Mouse (Mus musculus) stomach, embryonic 15.5 days (tissue): ENCODE measurements at regions not wholly inside any gene's neighbourhood (a gene's known extent, or its start where the extent isn't known, plus 50 kb on each side); places are given as distances from the start of the nearest gene placed in this dataset.

Source experiments
- ATAC-seq: fragments of 200-750 bp; cut with Nextera tagmentation; 2 replicates; pipeline ENCODE4 v1.8.0; 2017; ENCODE audit warnings: low read depth, moderate number of reproducible peaks, moderate TSS enrichment; ENCODE audit not compliant: insufficient read depth, low FRiP score
- H3K27ac ChIP-seq: fragments of 300-500 bp; sonication (generic); 2 replicates; pipeline ENCODE4 v1.5.1; 2015; ENCODE audit warnings: mild to moderate bottlenecking, inconsistent platforms
- H3K27me3 ChIP-seq: fragments of 300-500 bp; sonication (generic); replicated peaks from 2 replicates; pipeline ENCODE4 v1.6.1; 2015; ENCODE audit warnings: inconsistent platforms
- H3K36me3 ChIP-seq: fragments of 300-500 bp; sonication (generic); 2 replicates; pipeline ENCODE4 v1.6.1; 2015; ENCODE audit warnings: inconsistent platforms
- H3K4me1 ChIP-seq: fragments of 300-500 bp; sonication (generic); 2 replicates; pipeline ENCODE4 v1.6.1; 2015; ENCODE audit warnings: inconsistent platforms
- H3K4me2 ChIP-seq: fragments of 300-500 bp; sonication (generic); 2 replicates; pipeline ENCODE4 v1.6.1; 2015; ENCODE audit warnings: mild to moderate bottlenecking, inconsistent platforms
- H3K4me3 ChIP-seq: fragments of 300-500 bp; sonication (generic); replicated peaks from 2 replicates; pipeline ENCODE4 v1.5.1; 2015; ENCODE audit warnings: inconsistent platforms
- H3K9ac ChIP-seq: fragments of 300-500 bp; sonication (generic); 2 replicates; pipeline ENCODE4 v1.6.1; 2015; ENCODE audit warnings: inconsistent platforms
- H3K9me3 ChIP-seq: fragments of 300-500 bp; sonication (generic); 2 replicates; pipeline ENCODE4 v1.6.1; 2016; ENCODE audit warnings: inconsistent platforms
- WGBS: fragments of 180-500 bp; shearing (Covaris S2); methylation state at CpG from one replicate; pipeline ENCODE4 v1.1.7; 2015; 5-methylcytosine and 5-hydroxymethylcytosine counted together

- Histone ChIP-seq H3K36me3 (no peaks in the 10 kb centered on the region), H3K27me3 (no peaks in the 10 kb centered on the region)
- no peak for ATAC-seq
Measured at GRCm38 (mm10) chr10:38573146-38573545, 248.4 kb downstream of the Rfpl4b start.

GRCm38 (mm10) chr10:38567270-38567669 lies 254.3 kb downstream of the Rfpl4b start:
- no peak for ATAC-seq
- H3K9ac ChIP-seq = no peak overlapping the region
- H3K4me1 ChIP-seq = no peaks in the 10 kb centered on the region
- no peak overlapping the region for H3K4me2 ChIP-seq
- H3K27ac ChIP-seq = no peak overlapping the region
- no peaks in the 10 kb centered on the region for H3K36me3 ChIP-seq
- H3K27me3 ChIP-seq = no peaks in the 10 kb centered on the region
- H3K9me3 ChIP-seq = no peaks in the 10 kb centered on the region
- WGBS = 97% methylated on average over 1 of the region's 1 CpGs
- H3K4me3 ChIP-seq = no peak overlapping the region

More at GRCm38 (mm10) chr10:38573146-38573545, 248.4 kb downstream of the Rfpl4b start:
- no peak overlapping the region for H3K9ac ChIP-seq
- no peaks in the 10 kb centered on the region for H3K9me3 ChIP-seq
- H3K4me3 ChIP-seq = no peak overlapping the region
- no peak overlapping the region for H3K4me2 ChIP-seq
- no peaks in the 10 kb centered on the region for H3K4me1 ChIP-seq
- WGBS = 55% methylated on average over 2 of the region's 2 CpGs
- H3K27ac ChIP-seq = no peak overlapping the region

- no peak overlapping the region for H3K4me3 ChIP-seq
- H3K27ac ChIP-seq = no peak overlapping the region
- H3K9me3 ChIP-seq = no peaks in the 10 kb centered on the region
- 33% methylated on average over 1 of the region's 1 CpGs for WGBS
- no peaks in the 10 kb centered on the region for H3K27me3 ChIP-seq
- no peaks in the 10 kb centered on the region for H3K4me1 ChIP-seq
- no peaks in the 10 kb centered on the region for H3K36me3 ChIP-seq
- no peak overlapping the region for H3K4me2 ChIP-seq
- no peak overlapping the region for H3K9ac ChIP-seq
- no peak for ATAC-seq
Measured at GRCm38 (mm10) chr10:38566361-38566760, 255.2 kb downstream of the Rfpl4b start.

GRCm38 (mm10) chr10:38555040-38555439 lies 266.5 kb downstream of the Rfpl4b start:
- Histone ChIP-seq H3K4me1 (no peaks in the 10 kb centered on the region), H3K36me3 (no peaks in the 10 kb centered on the region), H3K27me3 (no peaks in the 10 kb centered on the region), H3K4me2 (no peak overlapping the region), H3K27ac (no peak overlapping the region), H3K4me3 (no peak overlapping the region), H3K9me3 (no peaks in the 10 kb centered on the region), H3K9ac (no peak overlapping the region)
- 34% methylated on average over 5 of the region's 5 CpGs for WGBS
- ATAC-seq = peak; percentile 64; the same call in 1 of the 2 replicates

GRCm38 (mm10) chr10:38553688-38554680 lies 267.6 kb downstream of the Rfpl4b start:
- whole genome bisulfite sequencing = 12% methylated on average over 18 of the region's 18 CpGs
- peak overlapping the region; percentile 69 for H3K27ac ChIP-seq
- peak overlapping the region; percentile 57 for H3K4me2 ChIP-seq
- peak; percentile 80; the same call in 1 of the 2 replicates for ATAC-seq
- no peaks in the 10 kb centered on the region for H3K27me3 ChIP-seq
- H3K9ac ChIP-seq = no peak overlapping the region; the same call in 1 of the 2 replicates
- H3K9me3 ChIP-seq = no peaks in the 10 kb centered on the region
- no peaks in the 10 kb centered on the region for H3K36me3 ChIP-seq
- no peaks in the 10 kb centered on the region for H3K4me1 ChIP-seq
- peak overlapping the region; percentile 27 for H3K4me3 ChIP-seq

- H3K4me3 ChIP-seq = no peak overlapping the region
- no peaks in the 10 kb centered on the region for H3K9me3 ChIP-seq
- no peaks in the 10 kb centered on the region for H3K36me3 ChIP-seq
- H3K27ac ChIP-seq = peak overlapping the region; percentile 69; the same call in 1 of the 2 replicates
- no peak overlapping the region for H3K9ac ChIP-seq
- H3K27me3 ChIP-seq = no peaks in the 10 kb centered on the region
- no peaks in the 10 kb centered on the region for H3K4me1 ChIP-seq
- H3K4me2 ChIP-seq = no peak overlapping the region
- ATAC-seq = no peak
Measured at GRCm38 (mm10) chr10:38553326-38553687, 268.3 kb downstream of the Rfpl4b start.

- H3K4me1 ChIP-seq = no peaks in the 10 kb centered on the region
- no peaks in the 10 kb centered on the region for H3K27me3 ChIP-seq
- 84% methylated on average over 5 of the region's 5 CpGs for WGBS
- no peak for ATAC-seq
- H3K9me3 ChIP-seq = no peaks in the 10 kb centered on the region
- H3K4me3 ChIP-seq = no peak overlapping the region
- H3K27ac ChIP-seq = no peak overlapping the region
- H3K36me3 ChIP-seq = no peaks in the 10 kb centered on the region
- H3K4me2 ChIP-seq = no peak overlapping the region
- no peak overlapping the region for H3K9ac ChIP-seq
Measured at GRCm38 (mm10) chr10:38552350-38553076, 269.1 kb downstream of the Rfpl4b start.

GRCm38 (mm10) chr10:38540031-38540430 lies 281.5 kb downstream of the Rfpl4b start:
- ATAC-seq = no peak
- no peak overlapping the region for H3K9ac ChIP-seq
- no peak overlapping the region for H3K4me3 ChIP-seq
- H3K27me3 ChIP-seq = no peaks in the 10 kb centered on the region
- H3K36me3 ChIP-seq = no peaks in the 10 kb centered on the region
- 90% methylated on average over 4 of the region's 4 CpGs for WGBS
- H3K9me3 ChIP-seq = no peaks in the 10 kb centered on the region
- no peak overlapping the region for H3K27ac ChIP-seq
- H3K4me2 ChIP-seq = no peak overlapping the region
- H3K4me1 ChIP-seq = no peaks in the 10 kb centered on the region

GRCm38 (mm10) chr10:38538766-38539165 lies 282.8 kb downstream of the Rfpl4b start:
- Histone ChIP-seq H3K4me2 (no peak overlapping the region), H3K9me3 (no peaks in the 10 kb centered on the region), H3K4me3 (no peak overlapping the region), H3K36me3 (no peaks in the 10 kb centered on the region), H3K27me3 (no peaks in the 10 kb centered on the region), H3K27ac (no peak overlapping the region), H3K4me1 (no peaks in the 10 kb centered on the region), H3K9ac (no peak overlapping the region)
- ATAC-seq = no peak

GRCm38 (mm10) chr10:38516636-38517035 lies 304.9 kb downstream of the Rfpl4b start:
- H3K4me3 ChIP-seq = no peak overlapping the region
- no peak overlapping the region for H3K27ac ChIP-seq
- no peaks in the 10 kb centered on the region for H3K36me3 ChIP-seq
- no peaks in the 10 kb centered on the region for H3K4me1 ChIP-seq
- no peak overlapping the region for H3K9ac ChIP-seq
- H3K9me3 ChIP-seq = no peaks in the 10 kb centered on the region
- no peak for ATAC-seq
- no peaks in the 10 kb centered on the region for H3K27me3 ChIP-seq
- H3K4me2 ChIP-seq = no peak overlapping the region
- 60% methylated on average over 2 of the region's 2 CpGs for WGBS
